Mouse (Mus musculus): ENCODE data around the gene Olfr418.
"Not testable (repeated sequence)": the region's sequence is repeated elsewhere in the genome, so short reads cannot be mapped to it uniquely, and the experiment has no call there.

Olfr418 gene

GRCm38 (mm10) chr1:173265701-173266100, at the start of gene Olfr418:
TSS of gene Olfr418 (plus strand) at chr1:173266001.
- DNase-seq (ENCODE audit: low read depth, low spot score) = no peak

GRCm38 (mm10) chr1:173216481-173216880, 49.3 kb upstream of the Olfr418 start:
- no peak for DNase-seq (ENCODE audit: low read depth, low spot score)

GRCm38 (mm10) chr1:173227081-173227480, 38.7 kb upstream of the Olfr418 start, which contains the start of gene Fcer1a:
TSS of gene Fcer1a (minus strand) at chr1:173227214.
- DNase-seq (ENCODE audit: low read depth, low spot score) = no peak

GRCm38 (mm10) chr1:173237004-173237403, 28.8 kb upstream of the Olfr418 start:
- not testable (repeated sequence) for DNase-seq (ENCODE audit: low read depth, low spot score)

- DNase-seq (ENCODE audit: low read depth, low spot score) = no peak
These were observed 15.9 kb upstream of the Olfr418 start for GRCm38 (mm10) chr1:173249888-173250287.

GRCm38 (mm10) chr1:173277677-173278076, 11.9 kb downstream of the Olfr418 start, which contains the start of gene Mptx2:
TSS of gene Mptx2 (minus strand) at chr1:173277777.
- no peak for DNase-seq (ENCODE audit: low read depth, low spot score)

GRCm38 (mm10) chr1:173302795-173303194, 37.0 kb downstream of the Olfr418 start:
- DNase-seq (ENCODE audit: low read depth, low spot score) = not testable (repeated sequence)

- DNase-seq (ENCODE audit: low read depth, low spot score) = not testable (repeated sequence)
These were observed 47.8 kb downstream of the Olfr418 start for GRCm38 (mm10) chr1:173313535-173314050.

GRCm38 (mm10) chr1:173315725-173316124, 49.9 kb downstream of the Olfr418 start:
- no peak for DNase-seq (ENCODE audit: low read depth, low spot score)

GRCm38 (mm10) chr1:173317925-173318477, 52.2 kb downstream of the Olfr418 start:
- no peak for DNase-seq (ENCODE audit: low read depth, low spot score)

GRCm38 (mm10) chr1:173321593-173322248, 55.9 kb downstream of the Olfr418 start:
- DNase-seq (ENCODE audit: low read depth, low spot score) = no peak

GRCm38 (mm10) chr1:173322249-173322627, 56.4 kb downstream of the Olfr418 start:
- no peak for DNase-seq (ENCODE audit: low read depth, low spot score)
